In the genomic region with DNA sequence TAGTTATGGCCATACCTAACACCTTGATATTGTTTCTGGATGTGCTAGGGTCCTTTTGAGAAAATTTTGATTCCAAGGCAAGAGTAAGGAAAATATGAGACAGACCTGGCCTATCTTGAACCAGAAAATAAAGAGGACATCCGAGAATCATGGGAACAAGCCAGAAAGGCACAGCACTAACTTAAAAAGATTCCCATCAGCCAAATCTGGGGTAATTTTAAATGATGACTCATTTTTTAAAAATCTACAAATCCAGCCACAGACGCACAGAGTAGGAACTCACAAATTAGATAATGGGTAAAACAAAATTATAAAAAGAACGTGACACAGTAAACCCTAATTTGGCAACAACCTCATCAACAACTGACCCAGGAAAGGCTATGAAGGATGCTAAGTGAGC, we compare ENCODE assay signal across 24 mouse cellular contexts. TPM values are rescaled to one million over a fixed set of nuclear protein-coding genes. Genes with fewer than 3 reads are reported as not detected.
DNase-seq lines count a peak whose midpoint lies in the region; ATAC-seq and TF ChIP-seq lines count a peak whose summit lies in the region.
"Had no signal": no experiment of that assay in that cellular context is flagged by ENCODE, and none has a peak within 500 bp of the region (broad histone marks: within the 10 kb centered on the region; RNA-seq: fewer than 3 reads in every experiment).

No protein-coding gene starts in this region.

- no peak overlapping the region for H3K4me2 ChIP-seq in midbrain, embryonic 16.5 days (ENCODE audit: low read length)

- TF ChIP-seq EP300 in heart, adult 2 months (IDR thresholded peaks at IDR 0.05; ENCODE audit: insufficient read depth, low read depth, low read length) = no peak

- TF ChIP-seq POLR2A in heart, adult 2 months (IDR thresholded peaks at IDR 0.05; ENCODE audit: insufficient read depth, low read depth, low read length) = no peak

- no peak for TF ChIP-seq CTCF in heart, adult 2 months (IDR thresholded peaks at IDR 0.05)

- no peaks in the 10 kb centered on the region for H3K27me3 ChIP-seq in midbrain, embryonic 16.5 days (ENCODE audit: control insufficient read depth, insufficient read depth, low read depth, low read length)
- H3K27me3 ChIP-seq in heart, adult 2 months (ENCODE audit: control insufficient read depth, insufficient read depth, low read length) = no peaks in the 10 kb centered on the region
- H3K27me3 ChIP-seq: CH12.LX, Patski had no signal

- no peak overlapping the region for H3K4me3 ChIP-seq in midbrain, embryonic 16.5 days (ENCODE audit: low read depth, low read length)
- H3K4me3 ChIP-seq in heart, adult 2 months = no peak overlapping the region

- H3K79me2 ChIP-seq in heart, adult 2 months (replicated peaks; ENCODE audit: control insufficient read depth, insufficient read depth, low read length) = peaks cover 2% of the 10 kb centered on the region

- H3K9me3 ChIP-seq in midbrain, embryonic 16.5 days (replicated peaks; ENCODE audit: control insufficient read depth, low read length, poor library complexity, severe bottlenecking) = no peaks in the 10 kb centered on the region
- H3K9me3 ChIP-seq: G1E had no signal

- H3K27ac ChIP-seq in midbrain, embryonic 16.5 days (ENCODE audit: low read length) = no peak overlapping the region
- H3K27ac ChIP-seq in heart, adult 2 months = no peak overlapping the region

- WGBS in midbrain, embryonic 16.5 days = 93% methylated on average over 3 of the region's 3 CpGs
- 40% methylated on average over 3 of the region's 3 CpGs for WGBS in heart, adult 2 months

- no peaks in the 10 kb centered on the region for H3K36me3 ChIP-seq in midbrain, embryonic 16.5 days (ENCODE audit: control insufficient read depth, insufficient read depth, low read length)
- H3K36me3 ChIP-seq in heart, adult 2 months (ENCODE audit: control insufficient read depth, insufficient read depth, low read length) = no peaks in the 10 kb centered on the region; the same call in 1 of the 2 replicates

- no peak overlapping the region for H3K9ac ChIP-seq in midbrain, embryonic 16.5 days (ENCODE audit: low read depth, low read length)
- no peak overlapping the region for H3K9ac ChIP-seq in heart, adult 2 months (ENCODE audit: low read depth, low read length)

- DNase-seq in 3T3-L1 (ENCODE audit: low read depth, low spot score) (peak; percentile 60), NIH3T3 (ENCODE audit: low read depth) (peak; percentile 50)
- DNase-seq in Muller cell, postnatal 12 days (ENCODE audit: inconsistent ontology term) = peak; percentile 51
- no peak for DNase-seq in heart, adult 2 months
- DNase-seq in left cerebral cortex, postnatal 36 days (ENCODE audit: low spot score in 2 of 2) = no peak
- DNase-seq: adrenal gland, adult 2 months; adrenal gland, adult 8-10 months; adrenal gland, postnatal 10 days; adrenal gland, postnatal 14 days; adrenal gland, postnatal 25 days; adrenal gland, postnatal 36 days; B cell, adult 2 months; cerebellum, adult 11 months; cerebellum, adult 11-12 months; cerebellum, adult 18-20 months; cerebellum, adult 2 months; cerebellum, adult 8-10 months; cerebellum, adult 9-10 months had no signal

- H3K4me1 ChIP-seq in midbrain, embryonic 16.5 days (ENCODE audit: control insufficient read depth, insufficient read depth, low read length) = no peaks in the 10 kb centered on the region
- peaks cover 4% of the 10 kb centered on the region for H3K4me1 ChIP-seq in heart, adult 2 months (ENCODE audit: control insufficient read depth, insufficient read depth, low read length)

- intact Hi-C loops in heart, adult 2 months (cut with DNase I) = no loop called here
- intact Hi-C loops in left cerebral cortex, postnatal 36 days (cut with DNase I) = no loop called here

- no peak for ATAC-seq in midbrain, embryonic 16.5 days
- ATAC-seq: activated CD4-positive, CD25-positive, alpha-beta regulatory T cell, adult 4 months; CD4-positive, CD25-positive, alpha-beta regulatory T cell, adult 4 months; Patski had no signal

RNA-seq across cellular contexts. Expression of a gene that starts 11.9 kb away (rescaled TPM):
- 164 and 167 TPM in 2 replicates for polyA plus RNA-seq in midbrain, embryonic 16.5 days (2015; fragmentation: Nextera tagmentation; extraction: Ambion mirVana)
- 10 to 100 TPM; 20.9 to 22.0 TPM for total RNA-seq in heart, adult 2 months (2021)
- polyA plus RNA-seq in heart, adult 2 months (2012; rRNA removed) = 8.1 and 10.1 TPM in 2 replicates
- 100 to 1,000 TPM in 1 of 2 experiments, 10 to 100 TPM in 1; 80.5 to 105 TPM for total RNA-seq in left cerebral cortex, postnatal 36 days (2021)

RNA-seq across cellular contexts. Expression of a gene that starts 59.7 kb away (rescaled TPM):
- polyA plus RNA-seq in midbrain, embryonic 16.5 days (2015; fragmentation: Nextera tagmentation; extraction: Ambion mirVana) = 2.0 and 2.9 TPM in 2 replicates
- total RNA-seq in heart, adult 2 months (2021) = 1 to 10 TPM in 1 of 2 experiments, under 1 TPM in 1; 0.97 to 1.2 TPM
- polyA plus RNA-seq in heart, adult 2 months (2012; rRNA removed) = 0.45 and 1.00 TPM in 2 replicates
- 1 to 10 TPM; 1.3 TPM for total RNA-seq in left cerebral cortex, postnatal 36 days (2021)
- polyA plus RNA-seq: Patski had no signal

Comparison
In these comparisons a context has a peak if more than half of its experiments do, and no peak if none do; other contexts are left out.
1. DNase-seq: peak in 3T3-L1 (single experiment), Muller cell, postnatal 12 days (single experiment) and NIH3T3 (single experiment); none in heart, adult 2 months (0 of 2) and left cerebral cortex, postnatal 36 days (0 of 2).